Mouse (Mus musculus) heart, adult 2 months (tissue): ENCODE data around the gene E130308A19Rik. TPM values are rescaled to one million over a fixed set of nuclear protein-coding genes. Genes with fewer than 3 reads are reported as not detected.

Experiments used
- DNase-seq, 2 experiments: peaks; one replicate each; pipeline ENCODE4 v3.0.0; 2021
- H3K27ac ChIP-seq: fragments of 200-600 bp; 2 replicates; pipeline ENCODE4 v1.8.1; 2022
- H3K27me3 ChIP-seq: fragments of 200-500 bp; 2 replicates; pipeline ENCODE4 v1.6.1; 2012; ENCODE audit warnings: mild to moderate bottlenecking, low read length, inconsistent platforms, mixed read lengths; ENCODE audit not compliant: control insufficient read depth, insufficient read depth
- H3K36me3 ChIP-seq: fragments of 200-500 bp; 2 replicates; pipeline ENCODE4 v1.6.1; 2012; ENCODE audit warnings: low read length, inconsistent platforms; ENCODE audit not compliant: control insufficient read depth, insufficient read depth
- H3K4me1 ChIP-seq: fragments of 200-500 bp; 2 replicates; pipeline ENCODE4 v1.6.1; 2011; ENCODE audit warnings: low read length; ENCODE audit not compliant: control insufficient read depth, insufficient read depth
- H3K4me3 ChIP-seq: fragments of 200-600 bp; 2 replicates; pipeline ENCODE4 v1.8.1; 2022
- H3K79me2 ChIP-seq: fragments of 200-500 bp; replicated peaks from 2 replicates; pipeline ENCODE4 v1.6.1; 2012; ENCODE audit warnings: mild to moderate bottlenecking, inconsistent platforms, low read length, moderate library complexity, mixed read lengths; ENCODE audit not compliant: control insufficient read depth, insufficient read depth
- H3K9ac ChIP-seq: fragments of 200-500 bp; 2 replicates; pipeline ENCODE4 v1.6.1; 2012; ENCODE audit warnings: low read depth, mild to moderate bottlenecking, control low read depth, inconsistent platforms, low read length, mixed read lengths
- CTCF ChIP-seq: fragments of 200-600 bp; IDR thresholded peaks from 2 replicates; pipeline ENCODE4 v1.8.1; 2022; ENCODE audit warnings: antibody characterized with exemption, mild to moderate bottlenecking, moderate library complexity
- EP300 ChIP-seq: fragments of 200-500 bp; IDR thresholded peaks from 2 replicates; pipeline ENCODE4 v1.6.1; 2011; ENCODE audit warnings: low read depth, low read length, control low read depth; ENCODE audit not compliant: insufficient read depth
- POLR2A ChIP-seq: fragments of 200-500 bp; IDR thresholded peaks from 2 replicates; pipeline ENCODE4 v1.6.1; 2011; ENCODE audit warnings: mild to moderate bottlenecking, low read depth, low read length, control low read depth; ENCODE audit not compliant: insufficient read depth
- WGBS: fragments of 180-500 bp; shearing (Covaris S2); methylation state at CpG from one replicate; pipeline ENCODE4 v1.1.7; 2018; 5-methylcytosine and 5-hydroxymethylcytosine counted together
- intact Hi-C: fragments of 180-260 bp; cut with DNase I; formaldehyde crosslinking; loops from one replicate; pipeline ENCODE4 v1.15.1; 2025
- polyA plus RNA-seq: library from polyadenylated mRNA; depleted of rRNA; stranded (reverse); fragments of >200 nt; gene quantifications from 2 replicates; pipeline ENCODE4 v1.2.3, GENCODE M21; 2012
- total RNA-seq, 2 experiments: library from RNA; stranded (reverse); gene quantifications; 2 replicates each; pipeline ENCODE4 v1.2.3; 2021

Gene E130308A19Rik
- total and polyA plus RNA-seq, 3 experiments: 3.8 to 7.2 (median 6.5) TPM

DNA sequence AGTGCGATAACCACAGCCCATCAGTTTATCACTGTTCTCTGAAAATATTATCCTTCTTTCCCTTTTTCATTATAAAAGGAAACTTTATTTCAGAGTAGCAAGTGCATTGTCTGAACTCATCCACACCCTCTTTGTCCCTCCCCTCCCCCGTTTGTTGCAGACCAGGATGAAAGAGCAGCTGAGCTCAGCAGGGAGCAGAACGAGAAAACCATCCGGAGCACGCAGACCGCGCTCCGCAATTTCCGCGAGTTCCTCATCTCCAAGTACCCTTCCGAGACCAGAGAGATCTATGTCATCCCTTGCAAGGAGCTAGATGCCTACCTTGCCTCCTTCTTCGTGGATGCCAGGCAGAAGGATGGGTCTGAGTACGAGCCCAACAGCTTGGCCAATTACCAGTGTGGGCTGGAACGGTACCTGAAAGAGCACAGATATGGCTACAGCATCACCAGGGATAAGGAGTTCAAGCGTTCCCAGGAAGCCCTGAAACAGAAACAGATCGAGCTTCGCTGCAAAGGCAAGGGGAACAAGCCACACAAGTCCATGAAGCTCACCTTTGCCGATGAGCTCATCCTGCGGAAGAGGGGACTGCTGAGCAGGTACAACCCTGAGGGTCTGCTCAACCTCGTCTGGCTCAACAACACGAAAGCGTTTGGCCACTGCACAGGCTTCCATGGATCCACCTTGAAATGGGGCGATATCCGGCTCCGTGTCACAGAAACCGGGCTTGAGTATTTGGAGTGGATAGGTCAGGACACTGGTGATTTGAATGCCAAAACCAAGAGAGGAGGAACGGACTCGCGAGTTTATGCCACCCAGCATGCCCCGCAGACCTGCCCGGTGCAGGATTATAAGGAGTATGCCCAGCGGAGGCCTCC lies 93.7 kb downstream of the E130308A19Rik start:
- no peak for TF ChIP-seq CTCF
- no peak for TF ChIP-seq EP300
- no peak for TF ChIP-seq POLR2A
- no peak overlapping the region for H3K4me3 ChIP-seq
- H3K9ac ChIP-seq: no peak overlapping the region
- 91% methylated on average over 32 of the region's 32 CpGs for WGBS
- intact Hi-C loops: no loop called here
- H3K79me2 ChIP-seq: no peaks in the 10 kb centered on the region
- no peak overlapping the region for H3K27ac ChIP-seq
- H3K36me3 ChIP-seq: no peaks in the 10 kb centered on the region
- no peak for DNase-seq
- no peaks in the 10 kb centered on the region for H3K4me1 ChIP-seq
- no peaks in the 10 kb centered on the region for H3K27me3 ChIP-seq

DNA sequence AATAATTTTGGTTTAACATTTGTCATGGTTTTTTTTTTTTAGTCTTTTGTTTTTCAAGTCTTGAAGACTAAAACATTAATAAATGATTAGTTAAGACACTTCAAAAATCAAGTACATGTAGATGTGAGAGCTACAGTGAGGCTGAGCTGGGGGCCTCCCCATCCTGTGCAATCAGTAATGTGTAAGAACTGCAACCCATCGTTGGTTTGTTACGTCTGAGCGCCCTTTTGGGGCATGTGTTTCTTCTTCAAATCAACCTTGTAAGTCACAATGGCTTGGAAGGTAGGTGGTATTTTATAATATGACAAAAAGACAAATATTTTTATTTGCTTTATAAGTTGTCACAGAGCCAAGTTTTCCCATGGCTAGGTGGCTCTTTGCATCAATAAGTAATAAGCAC lies 95.8 kb downstream of the E130308A19Rik start:
- Histone ChIP-seq H3K4me1 (no peaks in the 10 kb centered on the region), H3K36me3 (no peaks in the 10 kb centered on the region), H3K79me2 (no peaks in the 10 kb centered on the region), H3K27me3 (no peaks in the 10 kb centered on the region), H3K4me3 (no peak overlapping the region), H3K27ac (no peak overlapping the region), H3K9ac (no peak overlapping the region)
- WGBS: 97% methylated on average over 3 of the region's 3 CpGs
- no peak for TF ChIP-seq POLR2A
- TF ChIP-seq CTCF: no peak
- no peak for TF ChIP-seq EP300
- intact Hi-C loops: no loop called here
- DNase-seq: no peak

DNA sequence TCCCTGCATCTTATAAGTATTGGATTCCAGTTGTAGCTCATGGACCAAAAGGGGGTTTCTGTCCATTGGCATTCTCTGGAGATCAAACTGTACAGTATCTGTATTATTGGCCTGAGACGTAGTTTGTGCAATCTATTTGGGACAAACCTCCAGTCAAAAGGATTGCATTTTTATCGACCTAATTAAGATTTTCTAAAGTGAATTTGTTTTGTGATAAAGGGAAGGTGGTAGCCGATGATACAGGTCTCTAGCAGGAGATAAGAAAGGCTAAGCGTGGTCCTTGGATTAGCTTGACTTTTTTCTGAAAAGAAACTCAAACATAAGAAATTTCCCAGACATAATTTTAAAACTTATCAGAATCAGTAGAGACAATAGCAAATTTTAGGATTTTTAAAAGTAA lies 99.6 kb downstream of the E130308A19Rik start:
- no peaks in the 10 kb centered on the region for H3K4me1 ChIP-seq
- H3K79me2 ChIP-seq: no peaks in the 10 kb centered on the region
- DNase-seq: no peak
- TF ChIP-seq CTCF (no peak), POLR2A (no peak), EP300 (no peak)
- no peak overlapping the region for H3K27ac ChIP-seq
- H3K9ac ChIP-seq: no peak overlapping the region
- no peaks in the 10 kb centered on the region for H3K36me3 ChIP-seq
- intact Hi-C loops: no loop called here
- no peaks in the 10 kb centered on the region for H3K27me3 ChIP-seq
- H3K4me3 ChIP-seq: no peak overlapping the region
- WGBS: 74% methylated on average over 4 of the region's 4 CpGs

DNA sequence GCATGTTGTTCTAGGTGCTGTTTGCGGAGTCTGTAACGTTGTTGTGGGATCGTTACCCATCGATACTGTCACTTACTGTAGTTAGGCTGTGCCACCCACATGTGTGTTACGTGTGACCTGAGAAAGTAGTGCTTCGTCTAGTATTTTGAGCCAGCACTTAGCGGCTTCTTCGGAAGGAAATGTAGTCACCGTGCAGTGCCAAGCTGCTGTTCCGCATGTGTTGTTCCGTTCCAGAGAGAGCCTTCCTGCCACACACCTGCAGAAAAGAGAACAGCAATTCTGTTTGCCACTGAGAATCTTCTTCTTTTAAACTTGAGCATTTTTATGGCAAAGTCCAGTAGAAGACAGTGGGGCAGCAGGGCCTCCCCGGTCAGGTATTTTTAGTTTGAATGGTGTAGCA lies 100.5 kb downstream of the E130308A19Rik start:
- Histone ChIP-seq H3K27me3 (no peaks in the 10 kb centered on the region), H3K4me1 (no peaks in the 10 kb centered on the region), H3K79me2 (no peaks in the 10 kb centered on the region), H3K4me3 (no peak overlapping the region), H3K9ac (no peak overlapping the region), H3K27ac (no peak overlapping the region), H3K36me3 (no peaks in the 10 kb centered on the region)
- DNase-seq: no peak
- TF ChIP-seq EP300: no peak
- TF ChIP-seq POLR2A: no peak
- no peak for TF ChIP-seq CTCF
- intact Hi-C loops: no loop called here
- WGBS: 87% methylated on average over 12 of the region's 12 CpGs

DNA sequence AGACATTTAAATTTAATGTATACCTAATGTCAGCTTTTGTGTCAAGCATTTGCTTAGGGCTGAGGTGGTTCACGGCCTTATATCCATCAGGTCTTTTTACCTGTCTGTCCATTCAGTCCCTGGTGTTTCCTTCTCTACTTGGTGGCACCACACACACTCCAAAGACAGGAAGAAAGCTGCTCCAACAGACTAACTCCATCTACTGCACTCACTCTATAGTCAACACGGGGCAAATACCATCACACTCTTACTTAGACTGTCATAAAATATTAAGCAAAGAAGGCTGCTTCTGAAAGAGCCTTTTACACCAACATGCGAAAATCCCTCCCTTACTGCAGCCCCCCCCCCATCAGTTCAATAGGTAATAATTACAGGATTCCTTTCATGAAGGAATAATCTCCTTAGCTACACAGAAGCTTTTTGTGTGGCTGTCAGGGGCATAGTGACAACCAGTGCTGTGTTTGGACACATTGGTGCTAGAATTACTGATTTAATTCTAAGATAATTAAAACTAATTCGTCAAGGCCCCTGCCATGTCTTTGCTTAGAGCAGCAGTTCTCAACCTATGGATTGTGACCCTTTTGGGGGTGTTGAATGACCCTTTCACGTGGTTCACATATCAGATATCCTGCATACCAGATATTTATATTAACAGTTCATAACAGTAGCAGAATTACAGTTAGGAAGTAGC lies 101.3 kb downstream of the E130308A19Rik start:
- Histone ChIP-seq H3K79me2 (no peaks in the 10 kb centered on the region), H3K27me3 (no peaks in the 10 kb centered on the region), H3K4me1 (no peaks in the 10 kb centered on the region), H3K4me3 (no peak overlapping the region), H3K9ac (no peak overlapping the region), H3K36me3 (no peaks in the 10 kb centered on the region), H3K27ac (no peak overlapping the region)
- no peak for DNase-seq
- intact Hi-C loops: no loop called here
- TF ChIP-seq POLR2A (no peak), EP300 (no peak), CTCF (no peak)
- WGBS: 77% methylated on average over 5 of the region's 5 CpGs

DNA sequence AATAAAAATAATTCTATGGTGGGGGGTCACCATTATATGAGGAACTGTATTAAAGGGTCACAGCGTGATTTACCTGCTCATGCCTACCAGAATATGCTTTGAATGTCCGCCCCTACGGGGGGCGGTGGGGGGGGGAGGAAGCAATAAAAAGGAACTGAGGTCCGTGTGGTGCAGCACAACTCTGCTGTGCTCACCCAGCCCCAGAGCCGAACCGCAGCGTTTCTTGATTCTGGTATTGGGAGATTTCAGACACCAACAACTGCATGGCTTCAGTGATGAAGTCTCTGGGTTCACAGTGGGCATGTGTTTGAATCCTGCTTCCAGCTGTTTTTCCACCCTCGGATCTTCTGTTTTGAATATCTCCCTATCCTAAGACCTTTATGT lies 101.9 kb downstream of the E130308A19Rik start:
- no peak for TF ChIP-seq EP300
- no peak for TF ChIP-seq POLR2A
- TF ChIP-seq CTCF: no peak
- intact Hi-C loops: no loop called here

More for the DNA sequence above, 101.9 kb downstream of the E130308A19Rik start:
- WGBS: 86% methylated on average over 9 of the region's 9 CpGs
- Histone ChIP-seq H3K36me3 (no peaks in the 10 kb centered on the region), H3K9ac (no peak overlapping the region), H3K79me2 (no peaks in the 10 kb centered on the region), H3K27ac (no peak overlapping the region), H3K4me1 (no peaks in the 10 kb centered on the region), H3K4me3 (no peak overlapping the region), H3K27me3 (no peaks in the 10 kb centered on the region)
- no peak for DNase-seq
